Comparison of ENCODE assay signal across 8 mouse cellular contexts in the genomic region with DNA sequence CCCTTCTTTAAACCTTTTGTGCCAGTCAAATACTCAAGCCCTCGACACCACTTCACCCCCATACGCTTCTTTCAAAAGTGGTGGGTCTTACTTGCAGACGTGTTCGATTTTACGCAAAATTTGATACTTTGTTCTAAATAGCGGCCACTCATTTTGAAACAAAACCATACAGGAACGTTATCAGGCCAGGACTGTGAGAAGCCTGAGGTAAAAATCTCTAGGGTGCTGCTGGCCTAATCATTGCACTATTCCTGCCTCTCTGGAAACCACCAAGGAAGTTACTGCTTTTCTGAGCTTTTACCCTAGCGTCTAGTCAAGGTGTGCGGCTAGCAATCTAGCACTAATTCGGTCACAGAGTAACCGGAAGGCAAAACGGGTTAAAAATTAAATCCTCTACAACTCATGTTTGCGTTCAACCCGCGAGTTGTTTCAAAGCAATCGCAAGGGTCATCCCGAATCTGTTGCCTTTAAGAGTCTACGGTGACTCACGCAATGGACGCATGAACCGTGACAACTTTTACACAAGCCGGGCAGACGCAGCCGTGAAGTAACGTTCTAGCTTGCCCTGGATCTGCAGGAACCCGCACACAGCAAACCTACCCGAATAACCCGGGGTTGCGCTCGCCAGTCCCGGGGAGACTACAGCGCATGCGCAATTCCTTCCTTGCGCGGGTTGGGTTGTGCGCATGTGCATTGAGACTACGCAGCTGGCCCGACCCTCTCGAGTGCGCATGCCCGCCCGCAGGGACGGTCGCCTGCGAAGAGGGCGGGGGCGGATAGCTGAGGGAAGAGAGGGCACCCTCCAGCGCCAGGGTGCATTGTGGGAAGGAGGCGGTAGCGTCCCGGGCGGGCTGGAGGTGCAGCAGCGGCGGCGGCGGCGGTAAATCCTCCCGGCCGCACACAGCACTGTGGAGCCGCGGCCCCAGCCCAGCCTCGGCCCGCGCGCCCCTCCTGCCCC. TPM values are rescaled to one million over a fixed set of nuclear protein-coding genes. Genes with fewer than 3 reads are reported as not detected.
DNase-seq lines count a peak whose midpoint lies in the region; ATAC-seq and TF ChIP-seq lines count a peak whose summit lies in the region.

Gene Thap12 (plus strand): TSS at position 821 of the 958 bp plus-strand sequence.

- H3K4me2 ChIP-seq in forebrain, embryonic 12.5 days, result peak within 1 kb of the TSS; percentile 67
- peak within 1 kb of the TSS; percentile 72 for H3K4me2 ChIP-seq in heart, postnatal 0 days (ENCODE audit: low read depth, low read length)
- peak within 1 kb of the TSS; percentile 90 for H3K4me2 ChIP-seq in liver, embryonic 16.5 days (ENCODE audit: low read depth, low read length)
- H3K4me2 ChIP-seq in neural tube, embryonic 13.5 days, result peak within 1 kb of the TSS; percentile 85

- H3K36me3 ChIP-seq in E14TG2a.4 (ENCODE audit: insufficient read depth, low read length), result peaks cover 9% of the 10 kb centered on the region; the same call in 1 of the 2 replicates
- no peaks in the 10 kb centered on the region for H3K36me3 ChIP-seq in forebrain, embryonic 12.5 days (replicated peaks)
- H3K36me3 ChIP-seq in heart, postnatal 0 days (replicated peaks; ENCODE audit: control insufficient read depth, insufficient read depth, low read length), result no peaks in the 10 kb centered on the region
- H3K36me3 ChIP-seq in liver, embryonic 16.5 days (ENCODE audit: control insufficient read depth, insufficient read depth), result no peaks in the 10 kb centered on the region
- no peaks in the 10 kb centered on the region for H3K36me3 ChIP-seq in neural tube, embryonic 13.5 days
- H3K36me3 ChIP-seq in testis, adult 2 months (ENCODE audit: control insufficient read depth, insufficient read depth, low read length), result no peaks in the 10 kb centered on the region

- TF ChIP-seq EP300 in heart, postnatal 0 days (IDR thresholded peaks at IDR 0.05; ENCODE audit: low read depth), result no peak

- no peaks in the 10 kb centered on the region for H3K27me3 ChIP-seq in E14TG2a.4 (ENCODE audit: insufficient read depth, low read length)
- no peaks in the 10 kb centered on the region for H3K27me3 ChIP-seq in forebrain, embryonic 12.5 days
- no peaks in the 10 kb centered on the region for H3K27me3 ChIP-seq in heart, postnatal 0 days (ENCODE audit: control insufficient read depth, insufficient read depth, low read length)
- no peaks in the 10 kb centered on the region for H3K27me3 ChIP-seq in liver, embryonic 16.5 days (ENCODE audit: control insufficient read depth, insufficient read depth, low read depth, low read length)
- H3K27me3 ChIP-seq in neural tube, embryonic 13.5 days, result no peaks in the 10 kb centered on the region
- no peaks in the 10 kb centered on the region for H3K27me3 ChIP-seq in testis, adult 2 months (ENCODE audit: control insufficient read depth, insufficient read depth, low read length)

- peak within 1 kb of the TSS; percentile 95 for H3K9ac ChIP-seq in forebrain, embryonic 12.5 days
- H3K9ac ChIP-seq in heart, postnatal 0 days (replicated peaks; ENCODE audit: low read depth, low read length), result peak within 1 kb of the TSS; percentile 82
- peak within 1 kb of the TSS; percentile 90 for H3K9ac ChIP-seq in liver, embryonic 16.5 days (ENCODE audit: low read depth, low read length)
- peak within 1 kb of the TSS; percentile 94 for H3K9ac ChIP-seq in neural tube, embryonic 13.5 days

- peak; percentile 99 for ATAC-seq in forebrain, embryonic 12.5 days (ENCODE audit: low FRiP score)
- ATAC-seq in heart, postnatal 0 days (ENCODE audit: insufficient read depth, low read depth), result peak; percentile 97
- ATAC-seq in liver, embryonic 16.5 days (ENCODE audit: low read depth), result peak; percentile 97
- peak; percentile 99 for ATAC-seq in neural tube, embryonic 13.5 days (ENCODE audit: low read depth)

- peak within 1 kb of the TSS; percentile 91 for H3K27ac ChIP-seq in forebrain, embryonic 12.5 days
- peak within 1 kb of the TSS; percentile 77 for H3K27ac ChIP-seq in heart, postnatal 0 days (ENCODE audit: low read depth)
- H3K27ac ChIP-seq in liver, embryonic 16.5 days (ENCODE audit: low read length), result peak within 1 kb of the TSS; percentile 87
- H3K27ac ChIP-seq in neural tube, embryonic 13.5 days (replicated peaks), result peak within 1 kb of the TSS; percentile 87
- peak within 1 kb of the TSS; percentile 61 for H3K27ac ChIP-seq in testis, adult 2 months (ENCODE audit: control insufficient read depth, insufficient read depth, low read depth, low read length)

- H3K9me3 ChIP-seq in E14TG2a.4 (ENCODE audit: low read length), result no peaks in the 10 kb centered on the region
- no peaks in the 10 kb centered on the region for H3K9me3 ChIP-seq in forebrain, embryonic 12.5 days
- H3K9me3 ChIP-seq in heart, postnatal 0 days (replicated peaks; ENCODE audit: control insufficient read depth, low read length), result no peaks in the 10 kb centered on the region
- H3K9me3 ChIP-seq in liver, embryonic 16.5 days (replicated peaks; ENCODE audit: control insufficient read depth, low read length), result no peaks in the 10 kb centered on the region
- H3K9me3 ChIP-seq in neural tube, embryonic 13.5 days, result no peaks in the 10 kb centered on the region

- 2% methylated on average over 57 of the region's 65 CpGs for WGBS in forebrain, embryonic 12.5 days
- WGBS in heart, postnatal 0 days, result 2% methylated on average over 54 of the region's 65 CpGs
- WGBS in liver, embryonic 16.5 days (ENCODE audit: insufficient replicate concordance), result 1% methylated on average over 63 of the region's 65 CpGs
- 3% methylated on average over 60 of the region's 65 CpGs for WGBS in neural tube, embryonic 13.5 days

- DNase-seq in c-Kit-positive CD71-positive TER-119-positive erythroid progenitor cells, embryonic 14.5 days (ENCODE audit: low spot score), result peak; percentile 97
- peak; percentile 99 for DNase-seq in heart, postnatal 0 days (ENCODE audit: low spot score)
- peak; percentile 99 to 100 for DNase-seq in kidney, postnatal 4 days

- H3K4me1 ChIP-seq in E14TG2a.4 (replicated peaks; ENCODE audit: low read depth, low read length), result peaks cover 27% of the 10 kb centered on the region
- peaks cover 28% of the 10 kb centered on the region for H3K4me1 ChIP-seq in forebrain, embryonic 12.5 days
- peaks cover 20% of the 10 kb centered on the region for H3K4me1 ChIP-seq in heart, postnatal 0 days (ENCODE audit: control insufficient read depth, insufficient read depth)
- H3K4me1 ChIP-seq in liver, embryonic 16.5 days (ENCODE audit: control insufficient read depth, low read depth, low read length), result peaks cover 27% of the 10 kb centered on the region
- peaks cover 32% of the 10 kb centered on the region for H3K4me1 ChIP-seq in neural tube, embryonic 13.5 days (replicated peaks)
- H3K4me1 ChIP-seq in testis, adult 2 months (ENCODE audit: control insufficient read depth, insufficient read depth, low read length), result peaks cover 2% of the 10 kb centered on the region; the same call in 1 of the 2 replicates

- no peak for TF ChIP-seq CTCF in E14TG2a.4 (conservative IDR thresholded peaks at IDR 0.05; ENCODE audit: low read length)
- peak; percentile 41 for TF ChIP-seq CTCF in heart, postnatal 0 days (IDR thresholded peaks at IDR 0.05; ENCODE audit: low read depth)
- TF ChIP-seq CTCF in testis, adult 2 months (IDR thresholded peaks at IDR 0.05; ENCODE audit: control insufficient read depth, insufficient read depth, insufficient replicate concordance, low read depth, low read length), result peak; percentile 24; the same call in 1 of the 2 replicates

- peak; percentile 67; the same call in 1 of the 2 replicates for TF ChIP-seq POLR2A in testis, adult 2 months (IDR thresholded peaks at IDR 0.05; ENCODE audit: control insufficient read depth, low read depth, low read length)

- peak within 1 kb of the TSS; percentile 97 for H3K4me3 ChIP-seq in E14TG2a.4 (replicated peaks; ENCODE audit: low read length)
- H3K4me3 ChIP-seq in forebrain, embryonic 12.5 days (replicated peaks), result peak within 1 kb of the TSS; percentile 94
- H3K4me3 ChIP-seq in heart, postnatal 0 days (ENCODE audit: low read depth, low read length), result peak within 1 kb of the TSS; percentile 76
- H3K4me3 ChIP-seq in liver, embryonic 16.5 days (ENCODE audit: low read depth, low read length), result peak within 1 kb of the TSS; percentile 89
- peak within 1 kb of the TSS; percentile 93 for H3K4me3 ChIP-seq in neural tube, embryonic 13.5 days
- peak within 1 kb of the TSS; percentile 79 for H3K4me3 ChIP-seq in testis, adult 2 months (ENCODE audit: control insufficient read depth, low read depth, low read length)

RNA-seq across cellular contexts. Expression of gene Thap12, which starts in this region (rescaled TPM):
- polyA plus RNA-seq in forebrain, embryonic 12.5 days (2016; fragmentation: Nextera tagmentation; extraction: Ambion mirVana), result 72.6 and 76.1 TPM in 2 replicates
- total RNA-seq in heart, postnatal 0 days (2014; rRNA removed; ENCODE audit: low replicate concordance), result 48.6 and 50.6 TPM in 2 replicates
- 31.5 and 37.8 TPM in 2 replicates for polyA plus RNA-seq in heart, postnatal 0 days (2015; fragmentation: Nextera tagmentation; extraction: Ambion mirVana)
- 7.6 and 7.8 TPM in 2 replicates for polyA plus RNA-seq in liver, embryonic 16.5 days (2015; fragmentation: Nextera tagmentation; extraction: Ambion mirVana)
- 45.5 and 49.6 TPM in 2 replicates for polyA plus RNA-seq in neural tube, embryonic 13.5 days (2015; fragmentation: Nextera tagmentation; extraction: Ambion mirVana)
- polyA plus RNA-seq in testis, adult 2 months (2012; rRNA removed), result 3.5 and 4.3 TPM in 2 replicates

Comparison
In these comparisons a context has a peak if more than half of its experiments do, and no peak if none do; other contexts are left out.
1. Peak in every context shown above with its lines: DNase-seq, ATAC-seq, H3K4me3 ChIP-seq and H3K27ac ChIP-seq.